Mouse (Mus musculus): ENCODE results near the gene Atp13a3. TPM values are rescaled to one million over a fixed set of nuclear protein-coding genes. Genes with fewer than 3 reads are reported as not detected.

Gene Atp13a3
- polyA plus RNA-seq, 1 experiment from 2014 or later, result 13.3 TPM

GRCm38 (mm10) chr16:30441409-30441808, 35.6 kb upstream of the Atp13a3 start:
- Histone ChIP-seq H3K9ac (replicated peaks; ENCODE audit: low read length) (no peak overlapping the region), H3K4me2 (ENCODE audit: low read depth, low read length) (no peak overlapping the region), H3K36me3 (replicated peaks; ENCODE audit: control insufficient read depth, insufficient read depth, low read depth, low read length) (no peaks in the 10 kb centered on the region), H3K27me3 (ENCODE audit: control insufficient read depth, insufficient read depth, low read length) (no peaks in the 10 kb centered on the region), H3K9me3 (replicated peaks; ENCODE audit: control insufficient read depth, low read length) (no peaks in the 10 kb centered on the region), H3K27ac (replicated peaks; ENCODE audit: low read depth, low read length) (no peak overlapping the region), H3K4me1 (ENCODE audit: control insufficient read depth, insufficient read depth, low read length) (no peaks in the 10 kb centered on the region), H3K4me3 (ENCODE audit: low read depth, low read length) (no peak overlapping the region)
- 86% methylated on average over 4 of the region's 4 CpGs for WGBS
- ATAC-seq (replicated peaks; ENCODE audit: insufficient number of reproducible peaks, low FRiP score, low TSS enrichment, low read depth) (no peak), DNase-seq (ENCODE audit: low spot score) (no peak)

- DNase-seq (ENCODE audit: low spot score) (no peak), ATAC-seq (replicated peaks; ENCODE audit: insufficient number of reproducible peaks, low FRiP score, low TSS enrichment, low read depth) (no peak)
- Histone ChIP-seq H3K4me2 (ENCODE audit: low read depth, low read length) (no peak overlapping the region), H3K27me3 (ENCODE audit: control insufficient read depth, insufficient read depth, low read length) (no peaks in the 10 kb centered on the region), H3K4me3 (ENCODE audit: low read depth, low read length) (no peak overlapping the region), H3K36me3 (replicated peaks; ENCODE audit: control insufficient read depth, insufficient read depth, low read depth, low read length) (no peaks in the 10 kb centered on the region), H3K27ac (replicated peaks; ENCODE audit: low read depth, low read length) (no peak overlapping the region), H3K9me3 (replicated peaks; ENCODE audit: control insufficient read depth, low read length) (no peaks in the 10 kb centered on the region), H3K4me1 (ENCODE audit: control insufficient read depth, insufficient read depth, low read length) (no peaks in the 10 kb centered on the region), H3K9ac (replicated peaks; ENCODE audit: low read length) (no peak overlapping the region)
- 64% methylated on average over 5 of the region's 5 CpGs for WGBS
These were observed 34.1 kb upstream of the Atp13a3 start for GRCm38 (mm10) chr16:30439841-30440240.

GRCm38 (mm10) chr16:30439411-30439810, 33.6 kb upstream of the Atp13a3 start:
- no peak for ATAC-seq (replicated peaks; ENCODE audit: insufficient number of reproducible peaks, low FRiP score, low TSS enrichment, low read depth)
- H3K27ac ChIP-seq (replicated peaks; ENCODE audit: low read depth, low read length), result no peak overlapping the region
- H3K4me2 ChIP-seq (ENCODE audit: low read depth, low read length), result no peak overlapping the region

GRCm38 (mm10) chr16:30436276-30436675, 30.5 kb upstream of the Atp13a3 start:
- H3K9ac ChIP-seq (replicated peaks; ENCODE audit: low read length), result no peak overlapping the region
- no peaks in the 10 kb centered on the region for H3K36me3 ChIP-seq (replicated peaks; ENCODE audit: control insufficient read depth, insufficient read depth, low read depth, low read length)
- DNase-seq (ENCODE audit: low spot score) (no peak), ATAC-seq (replicated peaks; ENCODE audit: insufficient number of reproducible peaks, low FRiP score, low TSS enrichment, low read depth) (no peak)
- H3K4me3 ChIP-seq (ENCODE audit: low read depth, low read length), result no peak overlapping the region
- 84% methylated on average over 7 of the region's 7 CpGs for WGBS
- H3K4me1 ChIP-seq (ENCODE audit: control insufficient read depth, insufficient read depth, low read length), result no peaks in the 10 kb centered on the region
- H3K27me3 ChIP-seq (ENCODE audit: control insufficient read depth, insufficient read depth, low read length), result no peaks in the 10 kb centered on the region
- no peak overlapping the region for H3K4me2 ChIP-seq (ENCODE audit: low read depth, low read length)
- H3K9me3 ChIP-seq (replicated peaks; ENCODE audit: control insufficient read depth, low read length), result no peaks in the 10 kb centered on the region
- no peak overlapping the region for H3K27ac ChIP-seq (replicated peaks; ENCODE audit: low read depth, low read length)

More at GRCm38 (mm10) chr16:30439411-30439810, 33.6 kb upstream of the Atp13a3 start:
- Histone ChIP-seq H3K4me3 (ENCODE audit: low read depth, low read length) (no peak overlapping the region), H3K9ac (replicated peaks; ENCODE audit: low read length) (no peak overlapping the region), H3K36me3 (replicated peaks; ENCODE audit: control insufficient read depth, insufficient read depth, low read depth, low read length) (no peaks in the 10 kb centered on the region), H3K27me3 (ENCODE audit: control insufficient read depth, insufficient read depth, low read length) (no peaks in the 10 kb centered on the region), H3K9me3 (replicated peaks; ENCODE audit: control insufficient read depth, low read length) (no peaks in the 10 kb centered on the region), H3K4me1 (ENCODE audit: control insufficient read depth, insufficient read depth, low read length) (no peaks in the 10 kb centered on the region)
- 72% methylated on average over 6 of the region's 6 CpGs for WGBS
- DNase-seq (ENCODE audit: low spot score), result no peak

GRCm38 (mm10) chr16:30435393-30435792, 29.6 kb upstream of the Atp13a3 start:
- Histone ChIP-seq H3K4me1 (ENCODE audit: control insufficient read depth, insufficient read depth, low read length) (no peaks in the 10 kb centered on the region), H3K4me2 (ENCODE audit: low read depth, low read length) (no peak overlapping the region)
- no peak for ATAC-seq (replicated peaks; ENCODE audit: insufficient number of reproducible peaks, low FRiP score, low TSS enrichment, low read depth)

GRCm38 (mm10) chr16:30433148-30433547, 27.4 kb upstream of the Atp13a3 start:
- H3K4me2 ChIP-seq (ENCODE audit: low read depth, low read length), result no peak overlapping the region
- H3K27ac ChIP-seq (replicated peaks; ENCODE audit: low read depth, low read length), result no peak overlapping the region
- no peak for DNase-seq (ENCODE audit: low spot score)
- no peaks in the 10 kb centered on the region for H3K4me1 ChIP-seq (ENCODE audit: control insufficient read depth, insufficient read depth, low read length)
- H3K27me3 ChIP-seq (ENCODE audit: control insufficient read depth, insufficient read depth, low read length), result no peaks in the 10 kb centered on the region
- ATAC-seq (replicated peaks; ENCODE audit: insufficient number of reproducible peaks, low FRiP score, low TSS enrichment, low read depth), result no peak
- H3K9me3 ChIP-seq (replicated peaks; ENCODE audit: control insufficient read depth, low read length), result no peaks in the 10 kb centered on the region
- H3K4me3 ChIP-seq (ENCODE audit: low read depth, low read length), result no peak overlapping the region
- H3K9ac ChIP-seq (replicated peaks; ENCODE audit: low read length), result no peak overlapping the region
- WGBS, result 87% methylated on average over 3 of the region's 3 CpGs
- no peaks in the 10 kb centered on the region for H3K36me3 ChIP-seq (replicated peaks; ENCODE audit: control insufficient read depth, insufficient read depth, low read depth, low read length)

More at GRCm38 (mm10) chr16:30435393-30435792, 29.6 kb upstream of the Atp13a3 start:
- no peak overlapping the region for H3K27ac ChIP-seq (replicated peaks; ENCODE audit: low read depth, low read length)
- no peak for DNase-seq (ENCODE audit: low spot score)
- no peak overlapping the region for H3K4me3 ChIP-seq (ENCODE audit: low read depth, low read length)
- WGBS, result 77% methylated on average over 4 of the region's 4 CpGs
- no peak overlapping the region for H3K9ac ChIP-seq (replicated peaks; ENCODE audit: low read length)
- no peaks in the 10 kb centered on the region for H3K36me3 ChIP-seq (replicated peaks; ENCODE audit: control insufficient read depth, insufficient read depth, low read depth, low read length)
- no peaks in the 10 kb centered on the region for H3K9me3 ChIP-seq (replicated peaks; ENCODE audit: control insufficient read depth, low read length)
- H3K27me3 ChIP-seq (ENCODE audit: control insufficient read depth, insufficient read depth, low read length), result no peaks in the 10 kb centered on the region

- no peaks in the 10 kb centered on the region for H3K9me3 ChIP-seq (replicated peaks; ENCODE audit: control insufficient read depth, low read length)
- no peak overlapping the region for H3K4me3 ChIP-seq (ENCODE audit: low read depth, low read length)
- H3K9ac ChIP-seq (replicated peaks; ENCODE audit: low read length), result no peak overlapping the region
- no peak overlapping the region for H3K4me2 ChIP-seq (ENCODE audit: low read depth, low read length)
- no peak for DNase-seq (ENCODE audit: low spot score)
- H3K27me3 ChIP-seq (ENCODE audit: control insufficient read depth, insufficient read depth, low read length), result no peaks in the 10 kb centered on the region
- no peak overlapping the region for H3K27ac ChIP-seq (replicated peaks; ENCODE audit: low read depth, low read length)
- ATAC-seq (replicated peaks; ENCODE audit: insufficient number of reproducible peaks, low FRiP score, low TSS enrichment, low read depth), result no peak
- H3K36me3 ChIP-seq (replicated peaks; ENCODE audit: control insufficient read depth, insufficient read depth, low read depth, low read length), result no peaks in the 10 kb centered on the region
- 78% methylated on average over 2 of the region's 2 CpGs for WGBS
- H3K4me1 ChIP-seq (ENCODE audit: control insufficient read depth, insufficient read depth, low read length), result no peaks in the 10 kb centered on the region
These were observed 26.3 kb upstream of the Atp13a3 start for GRCm38 (mm10) chr16:30432111-30432510.

GRCm38 (mm10) chr16:30430512-30431088, 24.8 kb upstream of the Atp13a3 start:
- no peaks in the 10 kb centered on the region for H3K36me3 ChIP-seq (replicated peaks; ENCODE audit: control insufficient read depth, insufficient read depth, low read depth, low read length)
- no peak for ATAC-seq (replicated peaks; ENCODE audit: insufficient number of reproducible peaks, low FRiP score, low TSS enrichment, low read depth)
- H3K27ac ChIP-seq (replicated peaks; ENCODE audit: low read depth, low read length), result no peak overlapping the region
- H3K4me1 ChIP-seq (ENCODE audit: control insufficient read depth, insufficient read depth, low read length), result no peaks in the 10 kb centered on the region
- no peak overlapping the region for H3K9ac ChIP-seq (replicated peaks; ENCODE audit: low read length)
- WGBS, result 93% methylated on average over 2 of the region's 2 CpGs
- H3K27me3 ChIP-seq (ENCODE audit: control insufficient read depth, insufficient read depth, low read length), result no peaks in the 10 kb centered on the region
- H3K4me3 ChIP-seq (ENCODE audit: low read depth, low read length), result no peak overlapping the region
- no peak overlapping the region for H3K4me2 ChIP-seq (ENCODE audit: low read depth, low read length)
- DNase-seq (ENCODE audit: low spot score), result no peak
- no peaks in the 10 kb centered on the region for H3K9me3 ChIP-seq (replicated peaks; ENCODE audit: control insufficient read depth, low read length)
